Mouse (Mus musculus) brain, embryonic 14.5 days (tissue): Measurements from ENCODE around the gene Tyw5. TPM values are rescaled to one million over a fixed set of nuclear protein-coding genes. Genes with fewer than 3 reads are reported as not detected.

Source experiments
- DNase-seq: peaks from one replicate; pipeline ENCODE4 v3.0.0-alpha.2; 2011; ENCODE audit warnings: low read depth
- CTCF ChIP-seq: fragments of 200-500 bp; IDR thresholded peaks from 2 replicates; pipeline ENCODE4 v1.5.1; 2012; ENCODE audit warnings: inconsistent platforms, mild to moderate bottlenecking, moderate library complexity, borderline replicate concordance; ENCODE audit not compliant: insufficient read depth, insufficient read length; ENCODE audit errors: extremely low read depth
- POLR2A ChIP-seq: fragments of 200-500 bp; IDR thresholded peaks from 2 replicates; pipeline ENCODE4 v1.6.1; 2012; ENCODE audit warnings: mild to moderate bottlenecking, inconsistent platforms, borderline replicate concordance; ENCODE audit not compliant: poor library complexity, insufficient read depth, insufficient read length, severe bottlenecking; ENCODE audit errors: extremely low read depth
- polyA plus RNA-seq: library from polyadenylated mRNA; depleted of rRNA; stranded (reverse); fragments of >200 nt; gene quantifications from 2 replicates; pipeline ENCODE4 v1.2.3, GENCODE M21; 2012; rRNA removed

Tyw5 gene
- polyA plus RNA-seq, 1 experiment = 19.3 TPM

GRCm38 (mm10) chr1:57377376-57378341, 29.2 kb downstream of the Tyw5 start, which contains the start of gene 1700066M21Rik:
1700066M21Rik (plus strand) TSS chr1:57377620.
- TF ChIP-seq CTCF (no peak), POLR2A (peak; percentile 99)
- peak; percentile 98 for DNase-seq

GRCm38 (mm10) chr1:57376806-57377205, 30.1 kb downstream of the Tyw5 start:
- DNase-seq = no peak
- TF ChIP-seq CTCF = no peak
- TF ChIP-seq POLR2A = no peak

- no peak for DNase-seq
- TF ChIP-seq CTCF = no peak
- no peak for TF ChIP-seq POLR2A
Observed at GRCm38 (mm10) chr1:57375276-57375675, 31.6 kb downstream of the Tyw5 start.

- TF ChIP-seq POLR2A = no peak
- TF ChIP-seq CTCF = no peak
- no peak for DNase-seq
Observed at GRCm38 (mm10) chr1:57370451-57370850, 36.5 kb downstream of the Tyw5 start.

- no peak for DNase-seq
- TF ChIP-seq POLR2A = no peak
- no peak for TF ChIP-seq CTCF
Observed at GRCm38 (mm10) chr1:57369111-57369510, 37.8 kb downstream of the Tyw5 start.

GRCm38 (mm10) chr1:57367446-57367845, 39.5 kb downstream of the Tyw5 start:
- no peak for DNase-seq
- TF ChIP-seq POLR2A = no peak
- TF ChIP-seq CTCF = no peak

GRCm38 (mm10) chr1:57358546-57358945, 48.4 kb downstream of the Tyw5 start:
- TF ChIP-seq CTCF (no peak), POLR2A (no peak)
- peak; percentile 46 for DNase-seq

GRCm38 (mm10) chr1:57351941-57352340, 55.0 kb downstream of the Tyw5 start:
- TF ChIP-seq POLR2A = no peak
- TF ChIP-seq CTCF = no peak
- no peak for DNase-seq

- no peak for DNase-seq
Observed at GRCm38 (mm10) chr1:57347487-57347886, 59.4 kb downstream of the Tyw5 start.

GRCm38 (mm10) chr1:57341197-57341596, 65.7 kb downstream of the Tyw5 start:
- peak; percentile 33 for DNase-seq

More at GRCm38 (mm10) chr1:57347487-57347886, 59.4 kb downstream of the Tyw5 start:
- no peak for TF ChIP-seq POLR2A
- TF ChIP-seq CTCF = no peak

GRCm38 (mm10) chr1:57339156-57339796, 67.6 kb downstream of the Tyw5 start:
- DNase-seq = peak; percentile 68

More at GRCm38 (mm10) chr1:57341197-57341596, 65.7 kb downstream of the Tyw5 start:
- no peak for TF ChIP-seq CTCF
- no peak for TF ChIP-seq POLR2A

More at GRCm38 (mm10) chr1:57339156-57339796, 67.6 kb downstream of the Tyw5 start:
- TF ChIP-seq POLR2A (no peak), CTCF (0 out of 2 replicates have a peak, but pooled peaks have one; percentile 7)

Other genes with a start within 250 kb of the Tyw5 start
- 9.9 and 17.4 TPM in 2 replicates for gene 1700066M21Rik, start 29.5 kb downstream of the Tyw5 start, polyA plus RNA-seq
- gene Maip1, start 773 bp downstream of the Tyw5 start, polyA plus RNA-seq = 11.7 and 11.9 TPM in 2 replicates